Mouse (Mus musculus): ENCODE results near the gene Coa4.

Coa4 gene

DNA sequence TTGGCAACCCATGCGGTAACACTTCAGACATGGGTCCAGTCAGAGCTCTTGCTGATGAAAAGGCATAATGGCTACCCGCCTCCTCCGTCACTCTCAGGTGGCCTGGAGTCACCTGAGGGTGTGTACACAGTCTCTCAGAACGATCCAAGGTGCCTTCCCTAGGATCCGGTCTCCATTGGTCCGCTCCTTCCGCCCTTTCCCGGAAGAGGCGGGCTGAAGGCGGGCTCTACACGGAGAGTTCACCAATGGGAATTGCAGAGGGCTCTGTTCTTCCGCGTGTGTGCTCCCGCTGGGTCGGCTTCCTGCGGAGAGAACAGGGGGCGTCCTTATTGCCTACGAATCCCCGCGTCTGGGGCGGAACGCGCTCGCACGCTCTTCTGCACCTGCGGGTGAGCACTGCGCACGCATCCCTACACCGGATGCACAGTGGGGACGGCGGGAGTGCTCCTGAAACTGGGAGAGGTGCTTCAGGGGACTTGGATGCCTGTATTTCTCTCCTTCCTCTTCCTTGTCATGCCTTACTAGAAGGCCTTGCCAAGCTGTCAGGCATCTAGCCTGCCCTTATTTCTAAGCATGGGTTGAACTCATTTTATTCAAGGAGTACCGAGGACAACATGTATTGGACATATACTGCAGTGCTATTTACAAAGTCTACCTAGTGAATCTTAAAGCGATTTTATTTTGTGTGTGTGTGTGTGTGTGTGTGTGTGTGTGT is at the start of gene Coa4:
Coa4 (plus strand) TSS at position 268 of the 715 bp plus-strand sequence.
- in situ Hi-C loops (cut with MseI, MboI), result no loop called here

DNA sequence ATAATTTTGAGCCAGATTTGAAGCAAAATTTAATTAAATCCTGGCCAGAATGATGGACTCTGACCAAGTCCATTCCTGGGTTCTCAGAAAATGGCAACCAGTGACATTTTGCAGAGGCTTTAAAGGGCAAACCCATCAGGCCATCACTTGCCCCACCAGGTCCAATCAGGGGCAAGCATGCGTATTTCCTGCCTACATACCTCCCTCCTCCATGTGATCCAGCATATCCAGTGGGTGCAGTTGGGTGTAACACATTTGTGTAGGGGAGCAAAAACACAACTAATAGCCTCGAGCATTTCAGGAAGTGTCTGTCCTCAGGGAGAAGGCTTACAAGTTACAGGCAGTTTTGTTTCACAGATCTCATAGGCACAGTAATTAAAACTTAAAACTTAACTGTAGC is 49.6 kb upstream of the Coa4 start:
- in situ Hi-C loops (cut with MseI, MboI), result no loop called here

DNA sequence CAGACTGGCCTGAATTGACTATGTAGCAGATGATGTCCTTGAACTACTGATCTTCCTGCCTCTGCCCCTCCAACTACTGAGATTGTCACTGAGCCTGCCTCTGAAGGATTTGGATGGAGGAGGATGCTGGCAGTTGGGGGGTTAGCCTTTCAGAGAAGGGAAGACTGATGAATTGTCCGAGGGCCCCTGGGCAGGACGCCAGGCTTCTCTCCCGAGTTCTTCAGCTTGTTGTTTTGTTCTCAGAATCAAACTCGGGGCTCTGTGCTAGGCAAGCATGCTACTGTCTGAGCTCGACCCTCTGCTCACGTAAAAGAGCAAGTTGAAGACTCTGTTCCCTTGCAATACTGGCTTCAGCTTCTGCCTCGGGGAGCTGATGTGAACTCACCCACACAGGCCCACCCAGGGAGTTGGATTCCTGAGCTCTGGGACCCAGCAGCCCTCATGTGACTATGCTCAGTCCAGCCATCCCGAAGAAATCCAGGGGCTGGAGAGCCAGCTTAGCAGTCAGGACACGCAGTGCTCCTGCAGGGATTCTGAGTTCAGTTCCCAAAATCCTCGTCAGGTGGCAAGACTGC is 48.3 kb upstream of the Coa4 start:
- in situ Hi-C loops (cut with MseI, MboI), result no loop called here

DNA sequence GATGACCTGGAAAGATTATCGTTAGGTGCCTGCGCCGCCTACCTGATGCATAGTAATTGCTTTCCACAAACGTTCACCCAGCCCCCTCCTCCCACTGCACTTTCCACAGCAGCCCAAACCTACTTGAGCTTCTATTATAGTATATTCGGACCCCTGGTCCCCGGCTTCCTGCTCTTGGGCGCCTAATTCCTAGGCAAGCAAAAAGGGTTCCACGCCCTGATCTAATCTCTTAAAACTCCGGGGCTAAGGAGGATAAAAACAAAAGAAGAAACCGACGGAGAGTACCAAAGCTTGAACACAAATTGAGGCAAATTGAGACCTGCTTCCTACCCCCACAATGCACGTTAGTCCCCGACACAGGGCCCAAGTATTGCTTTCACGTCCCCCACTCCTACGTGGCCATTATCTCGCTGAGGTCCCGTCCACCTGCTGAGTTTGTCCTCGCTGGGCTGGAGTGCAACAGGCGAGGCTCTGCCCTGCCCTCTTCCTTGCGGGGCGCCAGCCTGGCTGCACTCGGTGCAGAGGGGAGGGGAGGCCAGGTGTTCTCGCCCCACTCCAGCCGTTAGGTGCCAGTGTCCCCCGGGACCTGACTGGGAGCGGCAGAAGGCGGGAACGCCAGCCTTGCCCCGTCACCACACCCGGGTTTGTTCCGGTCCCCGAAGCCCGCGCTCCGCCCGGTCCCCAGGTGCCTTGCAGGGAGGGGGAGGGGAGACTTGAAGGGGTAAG is 44.3 kb upstream of the Coa4 start:
- in situ Hi-C loops (cut with MseI, MboI), result no loop called here

DNA sequence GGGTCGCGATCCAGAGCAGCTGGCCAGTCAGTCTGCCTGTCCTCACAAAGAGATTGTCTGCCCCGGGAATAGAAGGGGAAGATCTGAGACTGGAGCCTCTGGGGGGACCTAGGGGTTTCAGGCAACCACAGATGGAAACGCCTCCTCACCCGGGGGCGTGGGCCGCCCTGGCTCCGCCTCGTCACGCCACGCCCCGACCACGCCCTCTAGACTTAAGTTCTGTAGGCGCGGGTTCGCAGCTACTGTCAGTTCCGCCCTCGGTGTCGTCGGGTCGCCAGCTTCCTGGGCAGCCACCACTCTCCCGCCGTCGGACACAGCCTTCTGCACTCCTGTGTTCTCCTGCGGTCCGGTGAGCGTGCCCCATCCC is 43.8 kb upstream of the Coa4 start, which contains the start of gene Ucp2:
Ucp2 (plus strand) TSS at position 221 of the 367 bp plus-strand sequence.
- in situ Hi-C loops (cut with MseI, MboI), result no loop called here

DNA sequence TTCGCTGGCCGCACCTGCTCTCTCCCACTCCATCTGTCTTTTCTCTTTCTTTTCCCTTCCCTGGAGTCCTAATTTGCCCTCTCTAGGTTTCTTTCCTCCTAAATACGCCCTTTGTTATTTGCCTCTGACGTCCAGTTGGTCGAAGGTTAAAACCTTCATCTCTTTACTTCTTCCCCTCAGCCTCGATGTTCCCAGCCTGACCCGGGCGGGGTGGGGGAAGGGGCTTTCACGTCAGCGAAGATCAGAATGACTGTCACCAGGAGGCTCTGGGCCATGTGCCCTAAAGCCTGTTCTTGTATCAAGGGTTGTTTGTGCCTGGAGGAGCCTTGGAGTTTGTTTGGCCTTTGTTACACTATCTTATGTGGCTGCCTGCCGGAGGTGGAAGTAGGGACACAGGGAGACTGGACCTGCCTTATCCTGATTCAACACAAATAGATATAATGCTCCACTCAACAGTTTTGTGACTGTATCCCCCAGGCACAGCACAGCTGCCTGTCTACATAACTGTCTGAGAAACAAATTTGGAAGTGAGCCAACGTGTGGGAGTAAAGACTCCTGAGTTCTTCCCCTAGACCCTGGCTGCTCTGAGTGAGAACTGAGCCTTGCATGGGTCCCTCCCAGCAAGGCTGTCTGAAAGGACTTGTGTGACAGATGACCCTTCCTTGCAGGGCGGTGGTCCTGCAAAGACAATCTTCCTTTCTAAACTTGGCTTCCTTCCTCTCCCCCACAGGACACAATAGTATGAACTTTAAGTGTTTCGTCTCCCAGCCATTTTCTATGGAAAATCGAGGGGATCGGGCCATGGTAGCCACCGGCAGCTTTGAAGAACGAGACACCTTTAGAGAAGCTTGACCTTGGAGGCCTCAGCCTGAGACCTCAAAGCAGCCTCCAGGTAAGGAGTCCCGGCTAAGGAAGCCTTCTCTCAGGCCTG is 43.1 kb upstream of the Coa4 start:
- in situ Hi-C loops (cut with MseI, MboI), result no loop called here

DNA sequence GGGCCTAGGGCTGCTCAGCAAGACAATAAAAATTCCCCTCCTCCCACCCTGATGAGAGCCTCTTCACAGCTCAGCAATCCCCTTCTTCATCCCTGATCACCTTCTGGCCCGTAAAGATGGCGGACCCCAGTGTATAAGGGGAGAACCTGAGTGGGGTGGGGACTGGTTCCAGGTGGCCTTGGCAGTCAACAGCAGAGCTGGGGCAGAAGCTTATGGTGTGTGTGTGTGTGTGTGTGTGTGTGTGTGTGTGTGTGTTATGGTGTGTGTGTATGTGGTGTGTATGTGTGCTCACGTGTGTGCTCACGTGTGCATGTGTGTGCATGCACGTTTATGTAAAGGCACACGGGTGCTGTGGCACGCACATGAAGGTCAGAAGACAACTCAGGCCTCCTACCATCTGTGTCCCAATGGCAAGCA is 42.4 kb upstream of the Coa4 start:
- in situ Hi-C loops (cut with MseI, MboI), result no loop called here

DNA sequence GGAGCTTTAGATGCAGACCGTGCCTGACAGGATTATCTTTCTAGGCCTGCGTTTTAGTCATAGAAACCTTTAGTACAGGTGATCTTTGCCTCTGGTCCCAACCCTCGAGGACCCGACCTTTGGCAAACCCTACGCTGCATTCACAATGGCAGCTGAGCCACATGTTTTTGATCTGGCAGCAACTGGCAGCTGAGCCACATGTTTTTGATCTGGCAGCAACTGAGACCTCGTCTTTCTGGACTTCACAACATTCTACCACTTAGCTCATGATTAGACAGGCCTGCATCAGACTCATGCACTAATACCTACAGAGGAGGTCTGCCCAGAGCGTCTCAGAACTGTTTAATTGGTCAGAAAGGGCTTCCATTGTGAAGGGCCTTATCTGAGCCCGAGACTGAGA is 41.8 kb upstream of the Coa4 start:
- in situ Hi-C loops (cut with MseI, MboI), result no loop called here

DNA sequence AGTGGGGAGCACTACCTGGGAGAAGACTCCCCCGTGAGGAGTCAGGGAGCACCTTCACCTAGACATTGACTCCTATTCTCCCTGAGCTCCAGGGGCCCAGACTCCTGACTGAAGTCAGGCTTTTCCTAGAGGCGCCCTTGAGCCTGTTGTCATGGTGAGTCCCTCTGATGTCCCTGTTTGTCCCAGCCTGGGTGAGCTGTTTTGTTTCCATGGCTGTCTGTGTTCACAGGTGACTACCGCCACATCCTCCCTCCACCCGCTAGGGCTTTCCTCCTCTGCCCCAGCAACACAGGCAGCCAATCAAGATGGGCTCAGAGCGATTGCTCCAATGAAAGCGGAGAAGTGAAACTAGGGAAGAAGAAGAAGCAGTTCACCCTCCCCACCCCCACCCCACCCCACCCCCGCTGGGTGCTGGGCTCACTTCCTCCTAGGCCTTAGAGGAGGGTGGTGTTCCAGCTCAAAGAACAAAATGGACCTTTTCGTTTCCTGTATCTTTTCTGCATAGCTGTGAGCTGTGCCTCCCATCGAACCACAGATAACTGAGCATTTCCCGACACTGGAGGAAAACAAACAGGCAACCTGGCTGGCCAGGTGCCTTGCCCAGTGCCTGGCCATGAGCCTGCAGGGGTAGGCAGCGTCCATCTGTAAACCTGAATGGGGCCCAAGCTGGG is 41.2 kb upstream of the Coa4 start:
- in situ Hi-C loops (cut with MseI, MboI), result no loop called here

DNA sequence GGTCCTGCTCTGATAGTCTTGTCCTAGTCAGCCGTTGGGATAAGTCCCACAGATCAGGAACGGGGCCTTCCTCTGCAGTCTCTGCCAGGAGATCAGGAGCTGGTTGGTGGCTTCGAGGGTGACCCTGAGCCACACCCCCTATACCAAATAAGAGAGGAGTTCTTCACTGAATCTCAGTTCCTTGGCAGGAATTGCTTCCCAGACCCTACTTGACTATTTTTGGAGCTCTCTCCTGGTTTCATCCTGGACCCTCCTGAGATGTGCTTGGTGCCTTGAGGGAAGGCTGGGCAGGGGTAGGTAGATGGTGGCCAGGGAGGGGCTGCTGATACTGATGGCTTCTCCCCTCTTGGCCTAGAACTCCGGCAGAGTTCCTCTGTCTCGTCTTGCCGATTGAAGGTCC is 40.5 kb upstream of the Coa4 start:
- in situ Hi-C loops (cut with MseI, MboI), result no loop called here

DNA sequence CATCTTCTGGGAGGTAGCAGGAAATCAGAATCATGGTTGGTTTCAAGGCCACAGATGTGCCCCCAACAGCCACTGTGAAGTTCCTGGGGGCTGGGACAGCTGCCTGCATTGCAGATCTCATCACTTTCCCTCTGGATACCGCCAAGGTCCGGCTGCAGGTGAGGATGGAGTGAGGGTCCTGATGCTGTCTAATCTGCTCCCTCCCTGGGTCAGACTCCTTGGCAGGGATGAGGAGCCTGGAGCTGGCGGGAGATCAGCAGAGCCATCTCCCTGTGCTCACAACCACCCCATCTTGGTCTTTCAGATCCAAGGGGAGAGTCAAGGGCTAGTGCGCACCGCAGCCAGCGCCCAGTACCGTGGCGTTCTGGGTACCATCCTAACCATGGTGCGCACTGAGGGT is 40.1 kb upstream of the Coa4 start:
- in situ Hi-C loops (cut with MseI, MboI), result no loop called here

DNA sequence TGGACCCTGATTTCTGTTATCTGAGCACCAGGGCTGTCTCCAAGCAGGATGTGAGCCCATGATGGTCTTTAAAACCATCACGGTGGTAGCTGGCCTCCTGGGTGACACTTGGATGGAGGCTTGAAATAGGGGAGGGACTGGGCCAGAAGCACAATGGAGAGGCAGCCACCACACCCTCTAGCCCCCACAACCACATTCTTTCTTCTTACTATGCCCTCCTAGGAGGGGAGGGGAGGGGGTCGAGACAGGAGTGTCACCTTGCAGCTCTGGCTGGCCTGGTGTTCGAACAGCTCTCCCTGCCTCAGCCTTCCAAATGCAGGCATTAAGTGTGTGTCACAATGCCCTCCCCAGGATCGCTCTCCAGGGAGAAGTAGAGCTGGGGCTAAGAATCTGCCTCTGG is 39.5 kb upstream of the Coa4 start:
- in situ Hi-C loops (cut with MseI, MboI), result no loop called here

DNA sequence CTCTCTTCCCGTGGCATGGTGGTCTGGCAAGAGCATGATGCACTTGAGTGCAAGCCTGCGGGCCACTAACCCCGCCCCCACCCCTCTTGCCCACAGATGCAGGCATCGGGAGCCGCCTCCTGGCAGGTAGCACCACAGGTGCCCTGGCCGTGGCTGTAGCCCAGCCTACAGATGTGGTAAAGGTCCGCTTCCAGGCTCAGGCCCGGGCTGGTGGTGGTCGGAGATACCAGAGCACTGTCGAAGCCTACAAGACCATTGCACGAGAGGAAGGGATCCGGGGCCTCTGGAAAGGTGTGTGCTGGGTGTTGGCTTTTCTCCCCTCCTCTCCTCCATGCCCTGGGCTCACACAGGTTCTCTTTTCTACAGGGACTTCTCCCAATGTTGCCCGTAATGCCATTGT is 38.9 kb upstream of the Coa4 start:
- in situ Hi-C loops (cut with MseI, MboI), result no loop called here

DNA sequence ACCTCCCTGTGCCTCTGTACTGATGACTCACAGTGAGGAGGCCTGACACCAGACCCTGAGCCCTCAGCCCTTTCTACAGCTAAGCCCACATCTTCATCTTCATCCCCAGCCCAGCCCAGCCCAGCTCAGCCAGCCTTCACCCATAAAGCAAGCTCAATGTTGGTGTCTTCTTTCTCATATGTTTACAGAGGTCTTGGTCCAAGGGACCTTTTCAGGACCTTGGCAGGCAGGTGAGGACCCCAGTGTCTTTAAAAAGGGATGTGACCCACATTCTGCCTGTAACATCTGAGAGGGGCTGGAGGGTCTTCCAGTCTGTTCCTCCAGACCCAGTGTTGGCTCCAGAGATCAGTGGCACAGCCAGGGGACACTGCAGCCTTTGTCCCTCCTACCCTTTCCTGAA is 37.4 kb upstream of the Coa4 start:
- in situ Hi-C loops (cut with MseI, MboI), result no loop called here

DNA sequence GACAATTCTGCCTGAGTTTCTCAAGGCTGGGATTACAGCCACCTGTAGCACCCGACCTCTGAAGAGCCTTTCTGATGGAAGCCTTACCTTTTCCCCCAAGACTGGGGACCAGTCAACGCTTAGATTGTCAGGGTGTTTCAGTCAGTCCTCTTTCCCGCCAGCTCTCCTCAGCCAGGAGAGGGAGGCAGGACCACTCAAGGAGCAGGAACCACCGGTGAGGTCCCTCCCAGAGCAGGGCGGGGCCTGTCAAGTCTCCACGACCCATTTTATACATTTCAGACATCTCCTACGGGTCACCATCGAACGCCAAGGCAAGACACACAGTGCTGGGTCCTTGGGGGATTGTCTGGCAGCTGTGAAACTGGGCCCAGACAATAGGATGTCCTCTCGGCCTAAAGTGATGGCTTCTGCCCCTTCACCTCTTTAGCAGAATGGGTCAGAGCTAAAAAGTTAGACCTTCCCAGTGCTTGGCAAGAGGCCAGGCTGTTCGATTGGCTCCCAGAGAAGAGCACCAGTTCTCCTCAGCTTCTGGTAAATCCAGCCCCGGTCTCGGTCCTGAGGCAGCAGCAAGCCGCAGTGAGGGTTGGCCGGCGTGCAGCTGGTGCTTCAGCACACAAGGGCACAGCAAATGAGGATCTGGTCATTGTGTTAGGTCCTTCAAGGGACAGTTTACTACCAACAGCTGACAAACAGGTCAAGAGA is 36.4 kb upstream of the Coa4 start:
- in situ Hi-C loops (cut with MseI, MboI), result no loop called here

DNA sequence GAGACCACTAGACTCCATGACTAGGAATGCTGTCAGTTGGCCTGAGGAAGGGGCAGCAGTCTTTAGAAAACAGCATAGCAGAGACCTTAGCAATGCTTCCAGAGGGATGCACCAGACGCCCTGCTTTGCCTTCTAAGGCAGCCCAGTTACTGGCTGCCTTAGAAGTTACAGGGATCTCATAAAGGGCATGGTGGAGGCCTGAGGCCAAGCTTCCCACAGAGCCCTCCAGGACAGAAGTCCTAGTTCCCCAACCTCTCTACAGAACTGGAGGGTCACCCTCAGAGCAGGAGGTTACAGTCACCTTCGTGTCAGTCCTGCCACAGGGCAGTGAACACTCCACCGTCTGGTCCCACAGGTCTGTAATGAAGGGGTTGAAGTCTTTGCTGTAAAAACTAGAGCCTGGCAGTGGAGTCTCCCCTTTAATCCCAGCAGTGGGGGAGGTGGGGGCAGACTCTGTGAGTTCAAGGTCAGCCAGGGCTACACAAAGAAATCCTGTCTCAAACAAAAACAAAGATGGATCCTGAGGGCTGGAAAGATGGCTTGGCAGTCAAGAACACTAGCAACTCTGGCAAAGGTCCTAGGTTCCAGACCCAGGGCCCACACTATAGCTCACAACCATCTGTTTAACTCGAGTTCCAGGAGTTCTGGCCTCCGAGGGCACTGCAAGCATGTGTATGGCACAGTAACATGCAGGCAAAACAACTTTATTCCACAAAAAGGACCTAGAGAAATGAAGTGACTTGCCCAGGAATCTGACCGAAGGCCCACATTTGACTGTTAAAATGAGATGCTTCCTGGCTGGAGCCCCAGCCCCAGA is 35.6 kb upstream of the Coa4 start:
- in situ Hi-C loops (cut with MseI, MboI), result no loop called here

DNA sequence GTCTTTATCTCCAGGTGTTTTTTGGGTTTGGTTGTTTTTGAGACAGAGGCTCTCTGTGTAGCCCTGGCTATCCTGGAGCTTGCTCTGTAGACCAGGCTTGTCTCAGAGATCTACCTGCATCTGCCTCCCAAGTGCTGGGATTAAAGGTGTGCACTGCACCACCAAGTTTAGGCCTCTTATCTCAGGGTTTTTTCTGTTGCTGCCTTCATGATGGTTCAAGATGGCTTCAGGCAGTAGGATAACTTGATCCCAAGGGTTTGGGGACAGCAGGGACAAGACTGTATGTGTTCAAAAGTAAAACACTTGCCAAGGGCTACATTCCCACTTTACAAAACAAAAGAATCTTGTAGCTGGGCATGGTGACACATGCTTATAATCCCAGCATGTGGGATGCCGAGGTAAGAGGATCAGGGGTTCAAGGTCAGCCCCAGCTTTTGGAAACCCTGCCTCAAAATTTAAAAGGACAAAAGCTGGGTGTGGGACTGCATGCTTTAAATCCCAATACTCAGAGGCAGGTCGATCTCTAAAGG is 35.0 kb upstream of the Coa4 start:
- in situ Hi-C loops (cut with MseI, MboI), result no loop called here

DNA sequence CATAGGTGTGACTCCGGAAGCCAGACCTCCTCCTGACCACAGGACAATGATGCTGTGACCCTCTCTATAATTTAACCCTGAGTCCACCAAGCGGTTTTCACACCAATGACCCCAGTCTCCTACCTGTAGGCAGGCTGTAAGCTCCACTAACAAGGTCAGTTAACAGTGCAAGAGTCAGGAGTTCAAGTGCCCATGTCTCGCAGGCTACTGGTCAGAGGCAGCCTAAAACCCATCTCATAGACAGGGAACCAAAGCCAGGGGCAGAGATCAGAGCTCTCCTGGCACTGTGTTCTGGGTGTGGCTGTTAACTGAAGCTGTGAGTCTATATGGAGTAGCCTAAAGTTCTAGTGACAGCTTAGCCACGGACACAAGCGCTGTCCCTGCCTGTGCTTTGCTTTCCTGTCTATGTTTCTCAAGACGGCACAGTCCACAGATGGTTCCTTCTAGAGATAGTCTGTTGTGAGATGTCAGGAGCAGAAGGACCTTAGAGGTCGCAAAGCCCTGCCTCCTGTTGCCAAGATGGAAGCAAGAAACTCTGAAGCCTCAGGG is 34.4 kb upstream of the Coa4 start:
- in situ Hi-C loops (cut with MseI, MboI), result no loop called here

DNA sequence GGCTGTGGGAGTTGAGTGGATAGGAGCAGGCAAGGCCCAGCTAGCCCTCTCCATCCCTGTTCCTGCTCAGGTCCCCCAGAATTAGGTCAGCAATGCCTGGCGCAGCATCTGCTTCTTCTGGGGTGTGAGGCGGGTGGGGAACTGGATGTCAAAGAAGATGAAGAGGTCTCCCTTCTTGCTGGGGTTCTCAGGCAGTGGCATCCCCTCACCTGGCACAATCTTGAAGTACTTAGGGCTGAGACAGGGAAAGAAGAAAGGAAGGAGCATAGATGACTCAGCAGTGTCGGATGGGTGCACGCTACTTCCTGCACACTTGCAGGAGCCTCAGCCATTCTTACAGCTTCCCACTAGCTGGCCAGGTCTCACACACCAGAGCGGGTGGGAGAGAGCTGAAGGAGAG is 33.8 kb upstream of the Coa4 start:
- in situ Hi-C loops (cut with MseI, MboI), result no loop called here

Data from mouse trophoblast stem cell (cell line).